Mouse (Mus musculus) frontal cortex, postnatal 36 days (tissue): ENCODE results near the gene Map2k7.
A peak's percentile ranks its signal among the peaks of the same experiment; 100 is the strongest.

ENCODE experiments used
- DNase-seq, 2 experiments: peaks; one replicate each; pipeline ENCODE4 v3.0.0; 2022; ENCODE audit warnings: low spot score in 2 of 2

Map2k7 gene

DNA sequence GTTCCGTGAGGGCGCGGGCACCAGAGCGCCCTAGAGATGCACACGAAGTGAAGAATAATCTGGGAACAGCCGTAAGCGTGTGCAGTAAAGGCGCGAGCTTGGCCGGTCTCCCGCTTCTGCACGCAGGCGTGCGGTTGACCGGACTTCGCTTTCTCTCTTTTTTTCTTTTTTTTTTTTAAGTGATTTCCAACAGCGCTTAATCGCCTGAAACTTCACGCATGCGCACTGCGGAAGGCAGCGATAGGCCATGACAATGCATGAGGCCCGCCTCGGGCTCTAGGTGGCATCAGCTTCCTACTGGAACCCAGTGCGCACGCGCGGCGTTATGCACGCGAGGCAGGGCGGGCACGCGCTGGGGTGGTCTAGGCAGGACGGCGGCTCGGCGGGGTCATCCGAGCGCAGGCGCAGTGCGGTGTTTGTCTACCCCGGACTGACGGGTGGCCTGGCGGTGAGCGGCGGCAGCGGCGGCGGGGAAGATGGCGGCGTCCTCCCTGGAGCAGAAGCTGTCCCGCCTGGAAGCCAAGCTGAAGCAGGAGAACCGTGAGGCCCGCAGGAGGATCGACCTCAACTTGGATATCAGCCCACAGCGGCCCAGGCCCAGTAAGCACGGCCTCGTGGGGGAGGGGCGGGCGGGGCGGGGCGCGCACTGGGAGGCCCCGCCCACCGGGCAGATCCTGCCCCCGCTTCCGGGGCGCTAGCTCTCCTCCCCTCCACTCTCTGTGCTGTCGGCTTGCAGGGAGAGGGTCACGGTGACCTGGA is at the start of gene Map2k7, which contains the start of gene Gm49320:
Map2k7 (plus strand) TSS at position 307 of the 759 bp plus-strand sequence.
Gm49320 (plus strand) TSS at position 432 of the 759 bp plus-strand sequence.
- DNase-seq = peak; percentile 100

DNA sequence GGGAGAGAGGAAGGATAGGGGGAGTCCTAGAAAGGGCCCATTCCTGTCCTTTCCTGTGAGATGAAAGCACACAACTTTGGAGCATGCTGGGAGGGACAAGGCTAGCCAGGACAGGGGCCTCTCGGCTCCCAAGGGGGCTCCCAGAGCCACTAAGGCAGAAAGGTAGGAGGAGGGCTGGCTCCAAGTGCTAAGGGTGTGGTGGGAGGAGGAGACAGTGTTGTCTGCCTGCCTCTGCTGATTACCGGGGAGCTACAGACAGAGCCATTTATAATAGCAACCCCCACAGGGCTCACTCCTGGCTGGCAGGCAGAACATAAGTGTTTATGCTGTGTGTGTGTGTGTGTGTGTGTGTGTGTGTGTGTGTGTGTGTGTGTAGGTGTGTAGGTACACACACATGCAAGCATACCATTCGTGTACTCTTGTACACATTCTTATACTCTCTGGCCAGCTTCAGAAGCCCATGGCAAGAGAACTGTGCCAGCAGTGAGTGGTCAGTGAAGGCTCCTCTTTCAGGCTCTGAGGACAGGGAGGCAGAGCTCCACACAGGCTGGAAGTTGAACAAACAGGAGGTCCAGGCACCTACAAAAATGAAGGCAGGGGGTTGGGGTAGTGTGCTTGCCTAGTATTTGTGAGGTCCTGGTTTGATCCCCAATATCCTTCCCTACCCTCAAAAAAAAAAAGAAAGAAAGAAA is 49.4 kb upstream of the Map2k7 start:
- DNase-seq = no peak

DNA sequence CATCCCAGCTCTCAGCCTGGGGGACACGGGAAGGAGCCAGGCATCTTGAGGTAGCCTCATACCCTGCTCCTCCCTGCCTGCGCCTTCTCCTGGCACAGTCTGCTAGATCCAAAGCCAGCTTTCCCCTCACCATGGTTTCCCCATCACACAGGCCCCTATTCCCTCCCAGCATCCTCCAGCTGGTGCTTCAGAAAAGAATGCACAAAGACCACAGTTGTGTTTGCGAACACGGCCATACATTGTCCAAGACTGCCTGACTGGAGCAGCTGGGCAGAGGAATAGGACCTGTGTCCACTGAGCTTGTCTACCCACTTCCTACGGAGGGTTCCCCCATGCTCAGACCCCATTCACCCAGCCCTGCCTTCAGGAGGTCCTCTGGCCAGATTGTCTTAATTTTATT is 46.2 kb upstream of the Map2k7 start:
- DNase-seq = peak in 1 of 2 experiments; percentile 38

DNA sequence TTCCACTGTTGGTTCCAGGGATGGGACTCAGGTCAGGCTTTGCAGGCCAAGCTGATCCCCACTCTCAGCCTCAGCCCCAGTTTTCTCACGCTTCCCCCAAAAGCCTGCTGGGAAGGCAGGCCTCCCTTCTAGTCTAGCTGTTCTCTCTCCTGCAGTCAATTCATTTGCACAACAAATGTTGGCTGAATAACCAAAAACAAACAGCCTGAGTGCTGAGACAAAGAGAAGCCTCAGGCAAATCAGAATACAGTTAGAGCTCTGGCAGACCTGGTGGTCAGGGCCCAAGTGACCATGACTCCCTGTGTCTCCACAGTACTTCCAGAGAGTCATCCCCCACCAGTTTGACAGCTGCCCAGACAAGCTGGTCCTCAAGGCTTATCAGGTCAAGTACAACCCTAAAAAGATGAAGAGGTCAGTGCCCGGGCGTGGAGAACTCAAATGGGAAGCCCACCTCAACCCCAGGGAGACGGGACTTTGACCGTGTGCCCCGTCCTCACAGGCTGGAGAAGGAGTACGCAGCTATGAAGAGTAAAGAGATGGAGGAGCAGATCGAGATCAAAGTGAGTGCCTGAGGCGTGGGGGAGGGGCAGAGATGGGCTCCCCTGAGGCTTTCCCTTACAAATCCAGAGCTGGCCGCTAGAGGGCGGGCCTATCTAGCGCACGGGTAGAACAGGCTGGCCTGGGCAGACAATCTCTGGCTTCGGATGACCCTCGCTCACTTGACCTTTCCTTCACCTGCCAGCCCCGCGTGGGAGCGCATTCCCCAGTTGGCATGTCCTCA is 45.5 kb upstream of the Map2k7 start:
- DNase-seq = peak; percentile 87 to 93

DNA sequence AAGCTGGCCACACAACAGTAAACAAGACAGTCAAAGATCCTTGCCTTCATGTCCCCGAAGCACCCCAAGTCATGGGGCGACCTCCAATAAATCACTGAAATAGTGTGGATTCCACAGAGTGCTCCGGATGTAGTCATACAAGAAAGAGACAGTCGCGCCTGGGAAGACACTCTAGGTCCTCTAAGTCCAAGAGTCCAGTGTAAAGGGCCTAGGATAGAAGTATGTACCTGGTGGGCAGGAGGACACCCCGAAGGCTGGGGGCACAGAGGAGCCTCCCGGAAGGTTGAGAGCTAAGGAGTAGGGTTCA is 45.0 kb upstream of the Map2k7 start:
- DNase-seq = no peak

DNA sequence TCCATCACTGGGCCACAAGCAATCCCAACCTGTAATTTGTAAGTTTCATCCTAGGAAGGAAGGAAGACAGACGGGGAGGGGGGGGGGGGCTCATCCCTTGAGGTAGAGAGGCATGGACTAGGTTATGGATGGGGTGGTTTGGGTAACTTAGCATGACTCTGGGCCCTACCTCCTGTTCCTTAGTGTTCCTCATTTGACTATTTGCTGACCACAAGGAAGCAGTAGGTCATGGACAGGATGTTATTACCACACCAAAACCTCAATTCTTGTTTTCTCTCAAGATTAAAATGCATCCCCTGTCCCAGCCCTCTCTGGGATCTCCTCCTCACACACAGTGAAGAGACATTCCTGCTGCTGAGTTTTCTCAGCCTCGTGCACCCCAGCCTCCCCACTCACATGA is 37.2 kb upstream of the Map2k7 start:
- DNase-seq = no peak

DNA sequence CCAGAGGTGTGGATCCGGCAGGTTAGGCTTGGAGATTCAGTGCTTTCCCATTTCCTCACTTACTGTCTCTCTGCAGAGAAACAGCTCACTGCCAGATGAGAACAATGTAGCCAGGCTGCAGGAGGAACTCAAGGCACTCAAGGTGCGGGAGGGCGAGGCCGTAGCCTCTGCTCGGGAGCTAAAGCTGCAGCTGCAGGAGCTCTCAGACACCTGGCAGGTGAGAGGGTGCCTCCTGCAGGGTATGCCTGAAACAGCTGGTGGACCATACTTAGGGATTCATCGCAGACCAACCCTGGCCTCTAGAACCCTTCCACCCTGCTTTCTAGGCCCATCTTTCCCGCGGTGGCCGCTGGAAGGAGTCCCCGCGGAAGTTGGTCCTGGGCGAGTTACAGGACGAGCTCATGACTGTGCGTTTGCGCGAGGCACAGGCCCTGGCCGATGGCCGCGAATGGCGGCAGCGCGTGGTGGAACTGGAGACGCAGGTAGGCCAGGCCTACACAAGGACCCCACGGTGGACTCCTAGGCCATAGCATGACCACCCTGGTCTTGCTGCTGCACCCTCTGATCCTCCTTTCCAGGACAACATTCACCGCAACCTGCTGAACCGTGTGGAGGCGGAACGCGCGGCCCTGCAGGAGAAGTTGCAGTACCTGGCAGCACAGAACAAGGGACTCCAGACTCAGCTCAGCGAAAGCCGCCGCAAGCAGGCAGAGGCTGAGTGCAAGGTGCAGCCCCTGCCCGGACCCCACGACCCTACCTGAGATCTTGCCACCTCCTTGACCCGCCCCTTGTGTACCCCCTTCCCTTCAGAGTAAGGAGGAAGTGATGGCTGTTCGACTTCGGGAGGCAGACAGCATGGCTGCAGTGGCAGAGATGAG is 33.1 kb upstream of the Map2k7 start:
- DNase-seq = no peak

DNA sequence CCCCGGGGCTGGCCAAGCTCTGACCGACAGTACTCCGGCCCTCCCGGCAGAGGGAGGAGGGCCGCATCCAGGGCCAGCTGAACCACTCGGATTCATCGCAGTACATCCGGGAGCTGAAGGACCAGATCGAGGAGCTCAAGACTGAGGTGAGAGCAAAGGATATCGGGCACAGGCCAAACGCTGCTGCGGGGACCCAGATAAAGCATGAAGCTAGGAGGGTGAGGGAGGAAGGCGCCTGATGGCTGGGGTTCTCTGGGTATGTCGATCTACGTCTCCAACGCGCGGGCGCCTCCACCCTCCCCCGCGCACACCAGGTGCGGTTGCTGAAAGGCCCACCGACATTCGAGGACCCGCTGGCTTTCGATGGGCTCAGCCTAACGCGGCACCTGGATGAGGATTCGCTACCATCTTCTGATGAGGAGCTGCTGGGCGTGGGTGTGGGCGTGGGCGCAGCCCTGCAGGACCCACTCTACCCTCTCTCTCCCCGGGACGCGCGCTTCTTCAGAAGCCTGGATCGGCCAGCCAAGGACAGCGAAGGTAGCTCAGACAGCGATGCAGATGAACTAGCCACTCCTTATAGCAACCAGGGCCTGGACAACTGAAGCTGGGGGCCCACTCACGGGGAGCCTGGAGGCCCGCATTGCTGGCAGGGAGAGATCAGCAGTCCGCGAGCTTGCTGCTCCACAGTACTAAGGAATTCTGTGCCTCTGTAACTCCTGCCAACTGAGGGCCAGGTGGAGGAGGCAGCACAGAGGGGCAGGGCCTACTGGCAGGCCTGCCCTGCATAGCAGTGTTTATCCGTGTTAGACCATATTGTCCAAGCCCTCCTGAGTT is 32.1 kb upstream of the Map2k7 start:
- peak in 1 of 2 experiments; percentile 35 for DNase-seq

DNA sequence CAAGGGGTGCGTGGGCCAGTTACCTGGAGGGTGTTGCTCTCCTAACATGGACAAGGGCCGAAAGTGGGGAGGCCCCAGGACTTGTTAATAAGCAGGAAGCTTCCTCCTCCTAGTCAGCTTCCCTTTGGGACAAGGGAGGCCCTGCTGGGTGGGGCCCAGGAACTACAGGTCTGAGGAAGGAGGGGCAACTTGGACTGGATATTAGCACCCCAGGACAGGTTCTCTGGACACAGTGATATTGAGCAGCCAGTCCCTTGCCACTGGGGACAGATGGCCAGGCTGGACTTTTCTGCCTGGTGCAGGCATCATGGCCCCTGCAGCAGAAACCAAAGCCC is 31.6 kb upstream of the Map2k7 start:
- DNase-seq = no peak

DNA sequence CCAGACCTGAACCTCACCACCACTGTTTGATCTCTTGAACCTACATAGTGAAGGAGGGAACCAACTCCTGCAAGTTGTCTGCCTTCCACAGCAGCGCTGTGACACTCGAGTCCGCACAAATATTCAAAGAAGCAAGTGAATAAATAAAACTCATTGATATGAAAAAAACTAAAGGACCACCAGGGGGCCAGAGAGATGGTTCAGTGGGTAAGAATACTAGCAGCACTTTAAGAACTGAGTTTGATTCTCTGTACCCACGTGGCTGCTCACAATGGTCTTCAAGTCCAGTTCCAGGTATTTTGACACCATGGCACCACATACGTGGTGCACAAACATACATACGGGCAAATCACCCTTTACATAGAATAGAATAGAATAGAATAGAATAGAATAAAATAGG is 27.4 kb upstream of the Map2k7 start:
- no peak for DNase-seq

DNA sequence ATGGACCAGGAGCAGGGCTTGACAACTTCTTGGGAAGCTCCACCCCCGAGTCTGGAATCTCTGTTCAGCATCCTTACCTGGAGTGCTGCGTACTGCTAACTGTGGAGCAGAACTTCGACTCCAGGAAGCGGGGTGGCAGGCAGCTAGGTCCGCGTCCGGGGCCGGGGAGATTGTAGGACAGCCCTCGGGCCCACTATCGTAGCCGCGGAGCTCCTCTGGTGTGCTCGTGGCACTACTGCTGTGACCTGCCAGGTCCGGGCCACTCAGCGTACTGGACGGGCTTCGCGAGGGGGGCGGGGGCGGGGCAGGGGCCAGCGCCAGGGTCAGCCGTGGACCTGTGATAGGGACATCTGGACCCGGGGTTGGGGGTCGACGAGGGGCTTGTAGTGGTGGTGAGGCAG is 25.7 kb upstream of the Map2k7 start:
- no peak for DNase-seq

DNA sequence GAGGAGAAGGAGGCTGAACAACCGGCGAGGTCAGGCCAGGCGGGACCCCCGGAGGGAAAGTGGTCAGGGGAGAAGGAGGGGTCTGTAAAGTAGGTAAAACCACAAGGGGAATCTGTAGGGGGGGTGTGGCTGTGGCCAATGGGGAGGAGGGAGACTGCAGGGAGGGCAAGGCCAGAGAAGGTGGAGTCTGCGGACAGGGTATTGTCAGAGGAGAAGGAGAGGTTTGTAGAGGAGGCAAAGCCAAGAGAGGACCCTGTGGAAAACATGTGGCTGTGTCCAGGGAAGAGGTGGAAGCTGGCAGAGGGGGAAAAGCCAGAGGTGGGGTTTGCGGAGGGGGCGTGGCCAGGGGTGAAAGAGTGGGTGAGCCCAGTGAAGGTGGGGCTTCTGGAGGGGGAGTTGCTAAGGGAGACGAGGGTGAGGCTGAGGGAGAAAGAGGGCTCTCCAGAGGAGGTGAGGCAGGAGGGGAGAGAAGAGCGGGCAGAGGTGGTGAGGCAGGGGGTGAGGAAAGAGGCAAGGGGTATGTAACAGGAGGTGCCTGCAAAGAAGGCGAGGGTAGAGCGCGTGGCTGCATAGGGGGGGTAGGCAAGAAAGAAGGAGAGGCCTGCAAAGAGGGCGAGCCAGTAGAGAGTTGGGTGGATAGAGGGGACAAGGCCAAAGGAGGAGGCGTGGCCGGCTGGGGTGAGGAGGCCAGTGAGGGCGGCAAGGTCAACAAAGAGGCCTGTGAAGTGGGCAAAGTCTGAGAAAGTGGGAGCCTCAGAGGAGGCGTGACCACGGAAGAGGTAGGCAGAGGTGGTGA is 25.1 kb upstream of the Map2k7 start:
- DNase-seq = no peak

DNA sequence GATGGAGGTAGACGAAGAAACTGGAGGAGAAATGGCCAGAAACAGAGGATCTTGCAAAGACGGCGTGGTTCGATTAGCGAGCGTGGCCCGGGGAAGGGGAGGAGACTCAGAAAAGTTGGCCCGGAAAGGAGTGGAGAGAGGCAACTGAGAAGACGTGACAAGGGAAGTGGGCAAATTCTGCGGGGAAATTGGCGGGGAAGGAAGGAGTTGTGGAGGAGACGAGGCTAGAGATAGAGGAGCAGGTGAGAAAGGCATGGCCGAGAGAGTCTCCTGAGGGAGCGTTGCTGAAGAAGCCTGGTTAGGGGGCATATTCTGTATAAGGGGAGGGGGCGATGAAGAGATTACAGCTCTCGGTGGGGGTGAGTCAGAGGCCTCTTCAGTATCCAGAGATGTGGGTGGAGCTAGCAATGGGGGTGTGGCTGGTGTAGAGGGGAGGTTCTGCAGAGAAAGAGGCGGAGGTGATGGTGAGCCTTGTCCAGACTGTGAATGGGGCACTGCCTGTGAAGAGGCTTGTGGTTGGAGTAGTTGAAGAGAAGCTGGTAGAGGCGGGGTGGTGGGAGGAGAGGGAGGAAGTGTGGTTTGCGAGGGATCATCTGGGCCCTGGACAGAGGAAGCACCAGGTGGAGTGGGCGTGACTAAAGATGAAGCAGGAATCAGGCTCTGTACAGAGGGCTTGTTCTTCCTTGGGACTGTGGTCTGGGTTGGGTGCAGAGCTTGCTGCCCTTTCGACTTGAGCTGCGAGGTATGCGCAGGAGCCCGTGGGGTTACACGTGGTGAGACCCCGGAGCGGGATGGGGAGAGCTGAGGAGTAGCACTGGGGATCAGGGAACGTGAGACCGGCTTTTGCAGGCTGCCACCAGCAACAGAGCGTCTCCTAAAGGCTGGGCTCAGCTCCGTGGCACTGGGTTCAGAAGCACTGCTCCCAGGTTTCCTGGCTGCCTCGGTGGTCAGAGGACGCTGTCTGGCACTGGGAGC is 24.2 kb upstream of the Map2k7 start:
- no peak for DNase-seq

DNA sequence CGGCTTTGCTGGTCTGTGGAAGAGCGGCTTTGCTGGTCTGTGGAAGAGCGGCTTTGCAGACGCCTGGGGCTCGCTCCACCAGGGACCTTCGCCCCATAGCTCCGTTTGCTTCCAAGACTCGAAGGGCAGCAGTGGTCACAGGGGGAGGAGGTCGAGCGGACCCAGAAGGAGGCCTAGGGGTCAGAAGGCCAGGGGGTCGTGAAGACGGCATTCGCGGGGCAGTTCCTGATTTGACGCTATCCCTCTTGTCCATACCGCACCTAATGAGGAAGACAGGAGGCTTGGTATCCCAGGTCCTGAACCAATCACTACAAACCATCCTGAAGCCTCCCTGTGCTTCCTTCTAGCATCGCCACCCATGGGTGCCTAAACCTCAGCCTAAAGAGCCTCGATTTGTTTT is 22.2 kb upstream of the Map2k7 start:
- peak in 1 of 2 experiments; percentile 28 for DNase-seq

DNA sequence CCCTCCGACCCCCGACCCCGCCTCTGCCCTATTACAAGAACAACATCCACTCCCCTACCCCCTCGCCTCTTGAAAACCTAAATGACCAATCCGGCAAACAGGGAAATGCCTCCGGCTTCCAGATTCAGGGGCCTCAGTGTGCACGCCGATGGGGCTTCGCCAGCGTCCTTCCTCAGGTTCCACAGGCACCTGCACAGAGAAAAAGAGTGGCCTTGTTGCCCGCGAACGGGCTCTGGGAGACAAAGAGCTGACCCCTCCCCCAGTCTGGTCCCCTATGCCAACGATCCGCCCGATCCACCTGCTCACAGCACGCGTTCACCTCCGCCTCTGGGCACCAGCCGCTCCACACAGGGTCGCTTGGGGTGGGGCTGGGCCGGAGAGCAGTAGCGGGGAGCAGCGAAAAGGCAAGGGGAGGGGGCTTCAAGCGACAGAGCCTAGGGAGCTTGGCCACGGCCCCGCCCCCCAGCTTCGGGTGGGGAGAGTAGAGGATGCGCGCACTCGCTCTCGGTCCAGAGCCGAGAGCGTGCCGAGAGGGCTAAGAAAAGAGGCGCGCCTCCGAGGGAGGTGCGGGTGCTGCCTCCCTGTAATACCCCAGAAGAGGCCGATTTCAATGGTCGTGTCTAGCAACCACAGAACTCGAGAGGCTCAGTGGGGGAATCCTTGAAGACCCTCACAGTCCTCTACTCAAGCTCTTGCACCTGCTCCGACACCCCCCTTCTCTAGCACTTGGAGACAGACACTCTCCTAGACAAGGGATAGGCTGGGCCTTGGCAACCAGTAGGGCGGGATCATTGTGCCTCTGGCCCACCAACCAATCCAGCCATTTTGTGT is 21.5 kb upstream of the Map2k7 start, which contains the start of gene Prr36:
Prr36 (minus strand) TSS at position 669 of the 831 bp plus-strand sequence.
- peak; percentile 64 to 67 for DNase-seq

DNA sequence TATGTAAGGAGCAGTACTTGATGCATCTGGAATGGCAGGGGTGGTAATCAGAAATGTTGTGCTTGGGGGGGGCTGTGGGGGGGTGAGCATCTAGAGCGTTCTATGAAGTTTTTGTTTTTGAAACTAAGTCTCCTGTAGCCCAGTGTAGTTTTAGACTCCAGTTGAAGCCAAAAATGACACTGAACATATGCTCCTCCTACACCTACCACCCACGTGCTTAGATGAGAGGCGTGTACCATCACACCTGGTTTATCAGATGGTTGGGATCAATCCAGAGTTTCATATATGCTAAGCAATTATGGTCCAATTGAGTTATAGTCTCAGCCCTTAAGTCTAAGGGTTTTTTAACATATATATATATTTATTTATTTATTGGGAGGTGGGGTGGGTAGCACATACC is 18.9 kb upstream of the Map2k7 start:
- peak in 1 of 2 experiments; percentile 43 for DNase-seq

DNA sequence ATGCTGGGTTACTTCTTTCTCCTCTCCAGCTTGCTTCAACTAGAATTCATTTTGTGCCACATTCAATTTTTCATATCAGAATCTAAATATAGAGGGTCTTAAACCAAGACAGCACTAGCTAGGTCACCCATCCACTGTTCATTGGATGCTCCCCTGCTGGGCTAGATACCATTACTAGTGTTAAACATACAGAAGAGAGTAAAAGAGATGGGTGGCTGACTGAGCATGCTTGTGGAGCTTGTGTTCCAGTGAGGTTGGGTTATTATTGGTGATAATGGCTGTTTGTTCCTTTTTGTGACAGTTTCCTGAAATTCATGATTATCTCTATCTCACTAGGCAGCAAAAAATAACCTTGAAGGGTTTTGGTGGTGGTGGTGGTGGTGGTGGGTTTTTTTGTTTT is 16.5 kb upstream of the Map2k7 start:
- DNase-seq = no peak

DNA sequence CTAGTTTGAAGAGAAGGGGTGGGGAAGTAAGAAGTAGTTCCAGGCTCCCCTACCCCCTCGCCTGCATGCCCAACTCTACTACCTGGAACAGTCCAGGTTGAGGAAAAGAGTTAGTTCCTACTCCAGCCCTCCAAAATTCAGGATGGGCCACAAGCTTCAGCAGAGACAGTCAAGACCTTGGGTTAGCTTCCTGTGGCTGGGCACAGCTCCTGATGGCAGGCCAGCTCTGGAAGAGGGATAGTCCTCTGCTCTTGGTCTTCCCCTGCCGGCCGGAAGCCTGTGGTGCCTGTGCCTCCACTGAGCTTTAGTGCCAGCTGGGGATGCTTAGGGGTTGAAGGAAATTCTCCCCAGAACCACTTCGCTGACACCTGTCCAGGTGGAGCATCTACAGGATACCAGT is 12.2 kb upstream of the Map2k7 start:
- DNase-seq = no peak
